Mouse (Mus musculus) embryonic fibroblast, embryonic 13.5 days (primary cell): Measurements from ENCODE around the gene H13.

ENCODE experiments used
- CTCF ChIP-seq: IDR thresholded peaks from 2 replicates; pipeline ENCODE4 v1.5.1; 2011; ENCODE audit warnings: mild to moderate bottlenecking, control low read depth, low read length, moderate library complexity, borderline replicate concordance; ENCODE audit not compliant: insufficient read depth
- POLR2A ChIP-seq: IDR thresholded peaks from 2 replicates; pipeline ENCODE4 v1.6.1; 2011; ENCODE audit warnings: low read depth, mild to moderate bottlenecking, control low read depth, low read length, moderate library complexity

DNA sequence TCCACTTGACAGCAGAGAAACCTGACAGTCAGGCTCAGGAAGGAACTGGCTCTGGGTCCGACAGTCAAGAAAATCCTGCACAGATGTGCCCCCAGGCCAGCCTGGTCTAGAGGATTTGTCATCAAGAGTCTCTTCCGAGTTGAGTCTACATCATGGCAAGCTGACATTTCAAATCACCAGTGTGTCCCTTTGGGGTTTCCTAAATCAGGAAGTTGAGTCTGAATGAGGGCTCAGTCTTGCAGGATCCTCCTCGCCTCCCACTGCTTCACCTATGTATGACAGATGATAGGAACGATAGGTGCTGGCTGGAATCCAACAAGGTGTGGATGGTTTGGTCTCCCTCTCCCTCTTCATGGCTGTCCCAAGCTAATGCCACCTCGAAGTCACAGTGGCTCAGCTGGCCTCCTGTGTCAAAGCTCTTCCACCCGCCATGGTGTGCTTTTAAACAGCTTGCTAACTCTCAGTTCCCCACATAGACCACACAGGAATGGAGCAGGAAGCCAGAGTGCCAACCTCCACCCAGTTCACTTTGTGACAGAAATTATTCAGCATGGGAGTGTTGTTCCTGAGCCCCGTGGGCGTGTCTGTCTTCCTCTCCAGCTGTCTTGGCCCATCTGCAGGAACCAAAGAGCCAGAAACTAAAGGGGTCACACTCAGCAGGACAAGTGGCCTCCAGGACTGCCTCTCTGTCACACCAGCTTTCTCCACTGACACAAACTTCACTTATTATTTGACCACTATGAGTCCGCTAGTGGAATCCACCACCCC lies 48.7 kb upstream of the H13 start:
- TF ChIP-seq CTCF (no peak), POLR2A (no peak)
